Mouse (Mus musculus) forebrain, embryonic 11.5 days (tissue): ENCODE results near the gene 2900026A02Rik. TPM values are rescaled to one million over a fixed set of nuclear protein-coding genes. Genes with fewer than 3 reads are reported as not detected.

Source experiments
- ATAC-seq: fragments of 200-750 bp; cut with Nextera tagmentation; replicated peaks from 2 replicates; pipeline ENCODE4 v1.8.0; 2017; ENCODE audit warnings: moderate TSS enrichment; ENCODE audit not compliant: low FRiP score
- DNase-seq: peaks from one replicate; pipeline ENCODE4 v3.0.0-alpha.2; 2017; ENCODE audit warnings: low spot score
- H3K27ac ChIP-seq: fragments of 300-500 bp; sonication (generic); 2 replicates; pipeline ENCODE4 v1.5.1; 2014; ENCODE audit warnings: low read depth, low read length
- H3K27me3 ChIP-seq: fragments of 300-500 bp; sonication (generic); 2 replicates; pipeline ENCODE4 v1.6.1; 2014; ENCODE audit warnings: mild to moderate bottlenecking, low read length, mixed read lengths; ENCODE audit not compliant: control insufficient read depth, insufficient read depth
- H3K36me3 ChIP-seq: fragments of 300-500 bp; sonication (generic); 2 replicates; pipeline ENCODE4 v1.6.1; 2014; ENCODE audit warnings: mild to moderate bottlenecking, low read length, moderate library complexity, mixed read lengths; ENCODE audit not compliant: control insufficient read depth, insufficient read depth
- H3K4me1 ChIP-seq: fragments of 300-500 bp; sonication (generic); replicated peaks from 2 replicates; pipeline ENCODE4 v1.6.1; 2014; ENCODE audit warnings: low read length, mixed read lengths; ENCODE audit not compliant: control insufficient read depth, insufficient read depth
- H3K4me2 ChIP-seq: fragments of 300-500 bp; sonication (generic); 2 replicates; pipeline ENCODE4 v1.6.1; 2014; ENCODE audit warnings: low read depth, mild to moderate bottlenecking, low read length, moderate library complexity, mixed read lengths; ENCODE audit not compliant: severe bottlenecking
- H3K4me3 ChIP-seq: fragments of 300-500 bp; sonication (generic); 2 replicates; pipeline ENCODE4 v1.5.1; 2014; ENCODE audit warnings: low read depth, low read length
- H3K9ac ChIP-seq: fragments of 300-500 bp; sonication (generic); 2 replicates; pipeline ENCODE4 v1.6.1; 2014; ENCODE audit warnings: low read length
- H3K9me3 ChIP-seq: fragments of 300-500 bp; sonication (generic); 2 replicates; pipeline ENCODE4 v1.6.1; 2016; ENCODE audit warnings: low read length, mixed read lengths; ENCODE audit not compliant: control insufficient read depth
- WGBS: fragments of 180-500 bp; shearing (Covaris S2); extraction: QIAGEN DNeasy Blood & Tissue Kit; methylation state at CpG from one replicate; pipeline ENCODE4 v1.1.7; 2014; 5-methylcytosine and 5-hydroxymethylcytosine counted together
- polyA plus RNA-seq: library from polyadenylated mRNA; unstranded; fragments of >200 nt; fragmentation: Nextera tagmentation; extraction: Ambion mirVana; gene quantifications from 2 replicates; pipeline ENCODE4 v1.2.1, GENCODE M21; 2014

Gene 2900026A02Rik
- polyA plus RNA-seq, 1 experiment from 2014 or later = 3.4 TPM

- no peak overlapping the region for H3K27ac ChIP-seq
- H3K4me3 ChIP-seq = no peak overlapping the region
- no peaks in the 10 kb centered on the region for H3K27me3 ChIP-seq
- H3K9me3 ChIP-seq = no peaks in the 10 kb centered on the region
- DNase-seq = no peak
- ATAC-seq = no peak
- no peak overlapping the region for H3K4me2 ChIP-seq
- 80% methylated on average over 14 of the region's 14 CpGs for WGBS
- H3K9ac ChIP-seq = no peak overlapping the region
- H3K4me1 ChIP-seq = peaks cover 4% of the 10 kb centered on the region
- no peaks in the 10 kb centered on the region for H3K36me3 ChIP-seq
Observed at GRCm38 (mm10) chr5:113216328-113216960, 4.6 kb downstream of the 2900026A02Rik start.

- Histone ChIP-seq H3K4me1 (peaks cover 3% of the 10 kb centered on the region), H3K27ac (no peak overlapping the region), H3K36me3 (no peaks in the 10 kb centered on the region), H3K4me3 (no peak overlapping the region), H3K9ac (no peak overlapping the region), H3K27me3 (no peaks in the 10 kb centered on the region), H3K9me3 (no peaks in the 10 kb centered on the region), H3K4me2 (no peak overlapping the region)
- ATAC-seq = no peak
- 87% methylated on average over 9 of the region's 9 CpGs for WGBS
- no peak for DNase-seq
Observed at GRCm38 (mm10) chr5:113215610-113216011, 5.4 kb downstream of the 2900026A02Rik start.

GRCm38 (mm10) chr5:113214455-113214854 is 6.6 kb downstream of the 2900026A02Rik start:
- H3K36me3 ChIP-seq = no peaks in the 10 kb centered on the region
- no peaks in the 10 kb centered on the region for H3K4me1 ChIP-seq
- H3K4me3 ChIP-seq = no peak overlapping the region
- no peaks in the 10 kb centered on the region for H3K9me3 ChIP-seq
- ATAC-seq = no peak
- 79% methylated on average over 11 of the region's 11 CpGs for WGBS
- H3K27me3 ChIP-seq = no peaks in the 10 kb centered on the region
- H3K9ac ChIP-seq = no peak overlapping the region
- no peak for DNase-seq
- no peak overlapping the region for H3K4me2 ChIP-seq
- no peak overlapping the region for H3K27ac ChIP-seq

GRCm38 (mm10) chr5:113214041-113214440 is 7.0 kb downstream of the 2900026A02Rik start:
- ATAC-seq (no peak), DNase-seq (no peak)
- 89% methylated on average over 8 of the region's 8 CpGs for WGBS
- no peaks in the 10 kb centered on the region for H3K4me1 ChIP-seq
- H3K9ac ChIP-seq = no peak overlapping the region
- no peaks in the 10 kb centered on the region for H3K27me3 ChIP-seq
- no peaks in the 10 kb centered on the region for H3K9me3 ChIP-seq
- H3K4me3 ChIP-seq = no peak overlapping the region
- no peak overlapping the region for H3K27ac ChIP-seq
- H3K4me2 ChIP-seq = no peak overlapping the region
- no peaks in the 10 kb centered on the region for H3K36me3 ChIP-seq

- Histone ChIP-seq H3K4me1 (no peaks in the 10 kb centered on the region), H3K9ac (no peak overlapping the region), H3K27me3 (no peaks in the 10 kb centered on the region), H3K36me3 (no peaks in the 10 kb centered on the region), H3K4me2 (no peak overlapping the region), H3K4me3 (no peak overlapping the region), H3K9me3 (no peaks in the 10 kb centered on the region), H3K27ac (no peak overlapping the region)
- no peak for DNase-seq
- WGBS = 82% methylated on average over 10 of the region's 10 CpGs
- ATAC-seq = no peak
Observed at GRCm38 (mm10) chr5:113212156-113212835, 8.7 kb downstream of the 2900026A02Rik start.

GRCm38 (mm10) chr5:113210314-113210713 is 10.7 kb downstream of the 2900026A02Rik start:
- H3K4me3 ChIP-seq = no peak overlapping the region
- H3K36me3 ChIP-seq = no peaks in the 10 kb centered on the region
- H3K27ac ChIP-seq = no peak overlapping the region; the same call in 1 of the 2 replicates
- no peak for ATAC-seq
- DNase-seq = no peak
- no peaks in the 10 kb centered on the region for H3K4me1 ChIP-seq
- no peaks in the 10 kb centered on the region for H3K27me3 ChIP-seq
- no peaks in the 10 kb centered on the region for H3K9me3 ChIP-seq
- WGBS = 81% methylated on average over 6 of the region's 6 CpGs
- H3K9ac ChIP-seq = no peak overlapping the region
- no peak overlapping the region for H3K4me2 ChIP-seq

- ATAC-seq (no peak), DNase-seq (no peak)
- no peaks in the 10 kb centered on the region for H3K9me3 ChIP-seq
- no peak overlapping the region for H3K27ac ChIP-seq
- no peak overlapping the region for H3K4me2 ChIP-seq
- H3K36me3 ChIP-seq = no peaks in the 10 kb centered on the region
- no peak overlapping the region for H3K4me3 ChIP-seq
- no peaks in the 10 kb centered on the region for H3K27me3 ChIP-seq
- no peaks in the 10 kb centered on the region for H3K4me1 ChIP-seq
- 92% methylated on average over 13 of the region's 13 CpGs for WGBS
- no peak overlapping the region for H3K9ac ChIP-seq
Observed at GRCm38 (mm10) chr5:113209898-113210297, 11.1 kb downstream of the 2900026A02Rik start.

- Histone ChIP-seq H3K9me3 (no peaks in the 10 kb centered on the region), H3K27me3 (no peaks in the 10 kb centered on the region), H3K36me3 (no peaks in the 10 kb centered on the region), H3K4me2 (no peak overlapping the region), H3K27ac (no peak overlapping the region), H3K9ac (no peak overlapping the region), H3K4me1 (no peaks in the 10 kb centered on the region), H3K4me3 (no peak overlapping the region)
- DNase-seq (no peak), ATAC-seq (no peak; the same call in 1 of the 2 replicates)
- WGBS = 57% methylated on average over 11 of the region's 11 CpGs
Observed at GRCm38 (mm10) chr5:113209401-113209750, 11.7 kb downstream of the 2900026A02Rik start.
